Mouse (Mus musculus): Measurements from ENCODE around the gene Lmod2. TPM values are rescaled to one million over a fixed set of nuclear protein-coding genes. Genes with fewer than 3 reads are reported as not detected.
A peak's percentile ranks its signal among the peaks of the same experiment; 100 is the strongest.

Gene Lmod2
- polyA plus RNA-seq, 1 experiment from 2014 or later: not detected

- 0 out of 2 replicates have a peak, but pooled peaks have one; percentile 33 for ATAC-seq (ENCODE audit: low FRiP score, low read depth)
- peaks cover 35% of the 10 kb centered on the region for H3K36me3 ChIP-seq
Measured at GRCm38 (mm10) chr6:24619285-24620045, 21.9 kb downstream of the Lmod2 start.

GRCm38 (mm10) chr6:24620936-24621335 lies 23.4 kb downstream of the Lmod2 start:
- no peaks in the 10 kb centered on the region for H3K27me3 ChIP-seq (replicated peaks)

More at GRCm38 (mm10) chr6:24619285-24620045, 21.9 kb downstream of the Lmod2 start:
- Histone ChIP-seq H3K4me2 (replicated peaks) (no peak overlapping the region), H3K9me3 (no peaks in the 10 kb centered on the region), H3K4me3 (no peak overlapping the region), H3K27me3 (replicated peaks) (no peaks in the 10 kb centered on the region), H3K4me1 (no peaks in the 10 kb centered on the region), H3K9ac (no peak overlapping the region), H3K27ac (no peak overlapping the region)
- 78% methylated on average over 6 of the region's 6 CpGs for WGBS

GRCm38 (mm10) chr6:24622098-24622497 lies 24.5 kb downstream of the Lmod2 start:
- H3K27me3 ChIP-seq (replicated peaks): no peaks in the 10 kb centered on the region
- H3K9ac ChIP-seq: no peak overlapping the region
- no peak for ATAC-seq (ENCODE audit: low FRiP score, low read depth)
- no peak overlapping the region for H3K27ac ChIP-seq
- H3K9me3 ChIP-seq: no peaks in the 10 kb centered on the region
- H3K4me2 ChIP-seq (replicated peaks): no peak overlapping the region
- H3K36me3 ChIP-seq: peaks cover 30% of the 10 kb centered on the region
- H3K4me1 ChIP-seq: no peaks in the 10 kb centered on the region
- no peak overlapping the region for H3K4me3 ChIP-seq
- WGBS: 89% methylated on average over 2 of the region's 2 CpGs

More at GRCm38 (mm10) chr6:24620936-24621335, 23.4 kb downstream of the Lmod2 start:
- no peak for ATAC-seq (ENCODE audit: low FRiP score, low read depth)
- no peaks in the 10 kb centered on the region for H3K9me3 ChIP-seq
- H3K27ac ChIP-seq: no peak overlapping the region
- no peak overlapping the region for H3K9ac ChIP-seq
- peaks cover 33% of the 10 kb centered on the region for H3K36me3 ChIP-seq
- H3K4me3 ChIP-seq: no peak overlapping the region
- no peak overlapping the region for H3K4me2 ChIP-seq (replicated peaks)
- no peaks in the 10 kb centered on the region for H3K4me1 ChIP-seq
- 84% methylated on average over 2 of the region's 2 CpGs for WGBS

- 70% methylated on average over 5 of the region's 5 CpGs for WGBS
- no peaks in the 10 kb centered on the region for H3K27me3 ChIP-seq (replicated peaks)
- ATAC-seq (ENCODE audit: low FRiP score, low read depth): peak; percentile 27; the same call in 1 of the 2 replicates
Measured at GRCm38 (mm10) chr6:24627586-24628030, 30.0 kb downstream of the Lmod2 start.

GRCm38 (mm10) chr6:24628499-24628898 lies 30.9 kb downstream of the Lmod2 start:
- Histone ChIP-seq H3K9ac (no peak overlapping the region), H3K9me3 (no peaks in the 10 kb centered on the region), H3K4me2 (replicated peaks) (no peak overlapping the region), H3K4me3 (no peak overlapping the region), H3K27ac (no peak overlapping the region), H3K36me3 (peaks cover 19% of the 10 kb centered on the region), H3K4me1 (no peaks in the 10 kb centered on the region), H3K27me3 (replicated peaks) (no peaks in the 10 kb centered on the region)
- WGBS: 84% methylated on average over 1 of the region's 1 CpGs
- no peak for ATAC-seq (ENCODE audit: low FRiP score, low read depth)

More at GRCm38 (mm10) chr6:24627586-24628030, 30.0 kb downstream of the Lmod2 start:
- H3K4me1 ChIP-seq: no peaks in the 10 kb centered on the region
- H3K9ac ChIP-seq: no peak overlapping the region
- no peak overlapping the region for H3K27ac ChIP-seq
- H3K36me3 ChIP-seq: peaks cover 12% of the 10 kb centered on the region
- no peak overlapping the region for H3K4me3 ChIP-seq
- H3K4me2 ChIP-seq (replicated peaks): no peak overlapping the region
- H3K9me3 ChIP-seq: no peaks in the 10 kb centered on the region

- H3K4me1 ChIP-seq: no peaks in the 10 kb centered on the region
- peak; percentile 31; the same call in 1 of the 2 replicates for ATAC-seq (ENCODE audit: low FRiP score, low read depth)
- H3K9ac ChIP-seq: no peak overlapping the region
- WGBS: 82% methylated on average over 4 of the region's 4 CpGs
- H3K36me3 ChIP-seq: peaks cover 14% of the 10 kb centered on the region; the same call in 1 of the 2 replicates
- no peaks in the 10 kb centered on the region for H3K9me3 ChIP-seq
- no peaks in the 10 kb centered on the region for H3K27me3 ChIP-seq (replicated peaks)
- no peak overlapping the region for H3K4me2 ChIP-seq (replicated peaks)
- H3K4me3 ChIP-seq: no peak overlapping the region
- no peak overlapping the region for H3K27ac ChIP-seq
Measured at GRCm38 (mm10) chr6:24632061-24632460, 34.5 kb downstream of the Lmod2 start.

- no peaks in the 10 kb centered on the region for H3K27me3 ChIP-seq (replicated peaks)
- peaks cover 14% of the 10 kb centered on the region; the same call in 1 of the 2 replicates for H3K36me3 ChIP-seq
- H3K4me3 ChIP-seq: no peak overlapping the region
- H3K4me2 ChIP-seq (replicated peaks): no peak overlapping the region
- no peaks in the 10 kb centered on the region for H3K9me3 ChIP-seq
- no peaks in the 10 kb centered on the region for H3K4me1 ChIP-seq
- ATAC-seq (ENCODE audit: low FRiP score, low read depth): no peak
- H3K27ac ChIP-seq: no peak overlapping the region
- no peak overlapping the region for H3K9ac ChIP-seq
- 94% methylated on average over 3 of the region's 3 CpGs for WGBS
Measured at GRCm38 (mm10) chr6:24634065-24634464, 36.5 kb downstream of the Lmod2 start.

- ATAC-seq (ENCODE audit: low FRiP score, low read depth): no peak
- 95% methylated on average over 2 of the region's 2 CpGs for WGBS
Measured at GRCm38 (mm10) chr6:24635814-24636213, 38.3 kb downstream of the Lmod2 start.

GRCm38 (mm10) chr6:24641286-24641685 lies 43.7 kb downstream of the Lmod2 start:
- H3K27ac ChIP-seq: no peak overlapping the region
- no peak overlapping the region for H3K4me3 ChIP-seq
- no peaks in the 10 kb centered on the region for H3K4me1 ChIP-seq
- no peak overlapping the region for H3K4me2 ChIP-seq (replicated peaks)
- H3K9ac ChIP-seq: no peak overlapping the region
- 94% methylated on average over 4 of the region's 4 CpGs for WGBS
- no peaks in the 10 kb centered on the region for H3K9me3 ChIP-seq
- no peaks in the 10 kb centered on the region for H3K36me3 ChIP-seq
- no peak for ATAC-seq (ENCODE audit: low FRiP score, low read depth)
- no peaks in the 10 kb centered on the region for H3K27me3 ChIP-seq (replicated peaks)

More at GRCm38 (mm10) chr6:24635814-24636213, 38.3 kb downstream of the Lmod2 start:
- H3K27ac ChIP-seq: no peak overlapping the region
- no peak overlapping the region for H3K9ac ChIP-seq
- no peaks in the 10 kb centered on the region for H3K9me3 ChIP-seq
- no peak overlapping the region for H3K4me3 ChIP-seq
- H3K36me3 ChIP-seq: peaks cover 14% of the 10 kb centered on the region; the same call in 1 of the 2 replicates
- no peaks in the 10 kb centered on the region for H3K4me1 ChIP-seq
- no peak overlapping the region for H3K4me2 ChIP-seq (replicated peaks)
- no peaks in the 10 kb centered on the region for H3K27me3 ChIP-seq (replicated peaks)

- Histone ChIP-seq H3K4me2 (replicated peaks) (no peak overlapping the region), H3K9ac (no peak overlapping the region), H3K27ac (no peak overlapping the region), H3K36me3 (no peaks in the 10 kb centered on the region), H3K4me3 (no peak overlapping the region), H3K9me3 (no peaks in the 10 kb centered on the region), H3K27me3 (replicated peaks) (no peaks in the 10 kb centered on the region), H3K4me1 (no peaks in the 10 kb centered on the region)
- 94% methylated on average over 2 of the region's 2 CpGs for WGBS
- ATAC-seq (ENCODE audit: low FRiP score, low read depth): no peak
Measured at GRCm38 (mm10) chr6:24642161-24642560, 44.6 kb downstream of the Lmod2 start.

- H3K4me1 ChIP-seq: no peaks in the 10 kb centered on the region
- whole genome bisulfite sequencing: 97% methylated on average over 3 of the region's 3 CpGs
- no peak overlapping the region for H3K27ac ChIP-seq
- ATAC-seq (ENCODE audit: low FRiP score, low read depth): no peak
- H3K9me3 ChIP-seq: no peaks in the 10 kb centered on the region
- no peaks in the 10 kb centered on the region for H3K27me3 ChIP-seq (replicated peaks)
- no peaks in the 10 kb centered on the region for H3K36me3 ChIP-seq
- no peak overlapping the region for H3K9ac ChIP-seq
- no peak overlapping the region for H3K4me3 ChIP-seq
- no peak overlapping the region for H3K4me2 ChIP-seq (replicated peaks)
Measured at GRCm38 (mm10) chr6:24642960-24643359, 45.4 kb downstream of the Lmod2 start.

- no peak for ATAC-seq (ENCODE audit: low FRiP score, low read depth)
Measured at GRCm38 (mm10) chr6:24645346-24646053, 47.9 kb downstream of the Lmod2 start.

More at GRCm38 (mm10) chr6:24645346-24646053, 47.9 kb downstream of the Lmod2 start:
- Histone ChIP-seq H3K27ac (no peak overlapping the region), H3K36me3 (no peaks in the 10 kb centered on the region), H3K9ac (no peak overlapping the region), H3K9me3 (no peaks in the 10 kb centered on the region), H3K4me3 (no peak overlapping the region), H3K27me3 (replicated peaks) (no peaks in the 10 kb centered on the region), H3K4me1 (no peaks in the 10 kb centered on the region), H3K4me2 (replicated peaks) (no peak overlapping the region)
- 91% methylated on average over 6 of the region's 6 CpGs for WGBS

All from neural tube, embryonic 12.5 days (tissue).